Mouse (Mus musculus): ENCODE measurements around the gene Tax1bp3. TPM values are rescaled to one million over a fixed set of nuclear protein-coding genes. Genes with fewer than 3 reads are reported as not detected.

Tax1bp3 gene
- polyA plus RNA-seq, 1 experiment = not detected

DNA sequence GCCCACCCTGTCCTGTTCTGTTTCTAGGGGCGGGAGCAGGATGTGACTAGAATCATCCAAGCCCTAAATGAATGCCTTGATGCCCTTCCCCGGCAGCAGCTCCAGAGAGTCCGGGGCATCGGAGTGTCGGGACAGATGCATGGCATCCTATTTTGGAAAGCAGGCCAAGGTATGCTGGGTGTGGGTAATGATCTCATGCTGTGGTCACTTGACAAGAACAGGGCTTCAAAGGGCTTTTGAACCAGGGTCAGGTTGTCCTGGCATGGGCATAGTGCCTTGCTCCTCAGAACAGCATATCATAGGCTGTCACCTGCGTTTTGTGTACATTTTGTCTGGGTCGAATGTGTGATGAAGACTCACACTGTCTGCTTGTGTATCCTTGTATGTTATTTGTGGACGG is 27.0 kb downstream of the Tax1bp3 start:
- no peak overlapping the region for H3K4me3 ChIP-seq (ENCODE audit: insufficient read depth, low read depth, low read length)
- H3K27ac ChIP-seq (ENCODE audit: insufficient read depth, low read depth, low read length) = no peak overlapping the region
- TF ChIP-seq POLR2A (IDR thresholded peaks at IDR 0.05; ENCODE audit: insufficient read depth, low read depth, low read length) (no peak), CTCF (IDR thresholded peaks at IDR 0.05; ENCODE audit: insufficient read depth, low read depth, low read length) (no peak)
- WGBS = 89% methylated on average over 8 of the region's 8 CpGs
- H3K4me1 ChIP-seq (ENCODE audit: control insufficient read depth, insufficient read depth, low read length) = no peaks in the 10 kb centered on the region; the same call in 1 of the 2 replicates

DNA sequence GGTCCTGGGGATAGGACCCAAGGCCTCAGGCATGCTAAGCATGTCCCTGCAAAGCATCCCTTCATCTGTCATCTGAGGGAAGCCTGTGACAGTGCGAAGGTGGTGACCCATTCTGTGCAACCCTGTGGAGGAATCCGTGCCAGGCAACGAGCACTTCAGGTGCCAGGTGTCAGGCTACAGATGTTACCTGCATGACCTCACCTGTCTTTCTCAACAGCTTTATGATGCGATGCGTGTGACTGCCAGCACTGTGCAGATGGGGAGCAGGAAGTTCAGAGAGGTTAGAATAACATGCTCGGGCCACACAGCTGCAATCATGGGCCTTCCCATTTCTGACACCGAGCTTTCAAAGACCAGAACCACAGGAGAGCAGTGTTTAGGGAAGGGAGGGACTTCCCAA is 28.3 kb downstream of the Tax1bp3 start:
- Histone ChIP-seq H3K4me3 (ENCODE audit: insufficient read depth, low read depth, low read length) (no peak overlapping the region), H3K4me1 (ENCODE audit: control insufficient read depth, insufficient read depth, low read length) (no peaks in the 10 kb centered on the region; the same call in 1 of the 2 replicates), H3K27ac (ENCODE audit: insufficient read depth, low read depth, low read length) (no peak overlapping the region)
- WGBS = 82% methylated on average over 7 of the region's 7 CpGs
- TF ChIP-seq POLR2A (IDR thresholded peaks at IDR 0.05; ENCODE audit: insufficient read depth, low read depth, low read length) (no peak), CTCF (IDR thresholded peaks at IDR 0.05; ENCODE audit: insufficient read depth, low read depth, low read length) (no peak)

DNA sequence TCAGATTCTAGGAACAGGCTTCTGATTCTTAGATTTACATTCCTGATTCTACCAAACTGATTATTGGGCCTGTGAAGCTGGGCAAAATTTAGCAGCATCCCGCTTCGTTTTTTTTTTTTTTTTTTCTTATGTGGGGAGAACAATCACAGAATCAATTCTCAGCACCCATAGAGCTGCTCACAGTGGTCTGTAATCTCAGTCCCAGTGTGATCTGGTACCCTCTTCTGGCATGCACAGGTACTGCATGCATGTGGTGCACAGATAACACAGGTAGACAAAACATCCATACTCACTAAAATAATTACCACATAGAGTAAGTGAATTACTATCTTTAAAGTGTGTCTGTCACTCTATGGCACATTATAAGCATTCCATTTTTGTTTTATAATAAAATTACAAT is 30.7 kb downstream of the Tax1bp3 start:
- Histone ChIP-seq H3K27ac (ENCODE audit: insufficient read depth, low read depth, low read length) (no peak overlapping the region), H3K4me3 (ENCODE audit: insufficient read depth, low read depth, low read length) (no peak overlapping the region), H3K4me1 (ENCODE audit: control insufficient read depth, insufficient read depth, low read length) (no peaks in the 10 kb centered on the region)
- 88% methylated on average over 2 of the region's 2 CpGs for WGBS
- TF ChIP-seq POLR2A (IDR thresholded peaks at IDR 0.05; ENCODE audit: insufficient read depth, low read depth, low read length) (no peak), CTCF (IDR thresholded peaks at IDR 0.05; ENCODE audit: insufficient read depth, low read depth, low read length) (no peak)

DNA sequence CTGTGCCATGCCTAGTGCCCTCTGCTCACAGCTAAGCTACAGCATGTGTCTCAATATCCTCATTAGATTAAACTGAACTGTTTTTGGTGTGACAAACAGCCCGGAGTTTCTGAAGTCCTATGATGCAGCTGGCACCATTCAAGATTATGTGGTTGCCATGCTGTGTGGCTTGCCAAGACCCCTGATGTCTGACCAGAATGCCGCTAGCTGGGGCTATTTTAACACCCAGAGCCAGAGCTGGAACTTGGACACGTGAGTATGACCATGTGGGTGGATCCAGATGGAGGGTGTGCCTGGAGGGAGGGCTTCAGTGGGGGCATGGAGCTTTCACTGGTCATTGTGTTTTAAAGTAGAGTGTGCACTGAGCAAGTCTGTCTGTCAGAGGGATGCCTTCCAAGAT is 37.1 kb downstream of the Tax1bp3 start:
- Histone ChIP-seq H3K4me1 (ENCODE audit: control insufficient read depth, insufficient read depth, low read length) (no peaks in the 10 kb centered on the region), H3K27ac (ENCODE audit: insufficient read depth, low read depth, low read length) (no peak overlapping the region), H3K4me3 (ENCODE audit: insufficient read depth, low read depth, low read length) (no peak overlapping the region)
- TF ChIP-seq POLR2A (IDR thresholded peaks at IDR 0.05; ENCODE audit: insufficient read depth, low read depth, low read length) = no peak
- TF ChIP-seq CTCF (IDR thresholded peaks at IDR 0.05; ENCODE audit: insufficient read depth, low read depth, low read length) = no peak
- WGBS = 50% methylated on average over 3 of the region's 3 CpGs

DNA sequence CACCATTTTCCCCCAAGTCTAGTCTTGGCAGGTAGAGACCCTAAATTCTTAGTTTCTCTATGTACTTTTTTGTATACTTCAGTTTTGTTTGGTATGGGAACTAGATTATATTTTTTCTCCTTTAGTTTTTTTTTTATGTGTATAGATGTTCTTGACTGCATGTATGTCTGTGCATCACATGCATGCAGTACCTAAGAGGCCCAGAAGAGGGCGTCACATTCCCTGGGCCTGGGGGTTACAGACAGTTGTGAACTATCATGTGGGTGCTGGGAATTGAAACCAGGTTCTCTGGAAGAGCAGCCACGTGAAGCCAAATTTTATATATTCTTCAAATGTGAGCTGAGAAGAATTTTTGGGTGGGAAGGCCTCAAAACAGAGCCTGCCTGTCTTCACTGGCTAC is 42.8 kb downstream of the Tax1bp3 start:
- WGBS = 70% methylated on average over 2 of the region's 2 CpGs
- H3K4me1 ChIP-seq (ENCODE audit: control insufficient read depth, insufficient read depth, low read length) = no peaks in the 10 kb centered on the region
- TF ChIP-seq CTCF (IDR thresholded peaks at IDR 0.05; ENCODE audit: insufficient read depth, low read depth, low read length) = no peak
- no peak for TF ChIP-seq POLR2A (IDR thresholded peaks at IDR 0.05; ENCODE audit: insufficient read depth, low read depth, low read length)
- H3K4me3 ChIP-seq (ENCODE audit: insufficient read depth, low read depth, low read length) = no peak overlapping the region
- H3K27ac ChIP-seq (ENCODE audit: insufficient read depth, low read depth, low read length) = no peak overlapping the region

DNA sequence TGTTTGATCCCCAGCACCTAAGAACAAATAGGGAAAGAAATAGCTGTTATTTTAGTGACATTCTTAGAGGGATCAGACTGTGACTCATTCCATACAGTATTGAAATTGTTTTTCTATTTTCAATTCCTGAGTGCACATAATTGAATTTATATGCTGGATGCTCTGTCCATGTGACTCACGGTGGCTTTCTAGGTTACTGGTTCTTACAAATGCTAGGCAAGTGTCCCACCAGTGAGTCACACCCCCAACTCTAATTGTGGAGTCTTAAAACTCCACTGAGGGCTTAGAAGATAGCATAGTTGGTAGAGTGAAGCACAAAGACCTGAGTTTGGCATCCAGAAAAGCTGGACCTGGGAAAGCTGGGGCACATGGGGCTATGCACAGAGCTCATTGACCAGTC is 43.8 kb downstream of the Tax1bp3 start:
- TF ChIP-seq CTCF (IDR thresholded peaks at IDR 0.05; ENCODE audit: insufficient read depth, low read depth, low read length) (no peak), POLR2A (IDR thresholded peaks at IDR 0.05; ENCODE audit: insufficient read depth, low read depth, low read length) (no peak)
- WGBS = 72% methylated on average over 1 of the region's 1 CpGs
- no peak overlapping the region for H3K27ac ChIP-seq (ENCODE audit: insufficient read depth, low read depth, low read length)
- no peak overlapping the region for H3K4me3 ChIP-seq (ENCODE audit: insufficient read depth, low read depth, low read length)
- no peaks in the 10 kb centered on the region for H3K4me1 ChIP-seq (ENCODE audit: control insufficient read depth, insufficient read depth, low read length)

DNA sequence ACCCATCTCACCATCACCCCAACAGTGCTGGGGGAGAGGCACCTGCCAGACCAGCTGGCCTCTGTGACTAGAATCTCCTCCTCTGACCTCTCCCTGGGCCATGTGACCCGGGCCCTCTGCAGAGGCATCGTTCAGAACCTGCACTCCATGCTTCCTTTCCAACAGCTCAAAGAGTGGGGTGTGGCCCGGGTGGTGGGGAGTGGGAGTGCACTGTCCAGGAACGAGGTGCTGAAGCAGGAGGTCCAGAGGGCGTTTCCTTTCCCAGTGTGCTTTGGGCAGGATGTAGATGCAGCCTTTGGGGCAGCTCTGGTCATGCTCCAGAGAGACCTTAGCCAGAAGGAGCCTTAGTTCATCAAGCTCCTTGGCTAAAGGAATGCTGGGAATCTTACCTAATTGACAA is 46.0 kb downstream of the Tax1bp3 start:
- 45% methylated on average over 5 of the region's 5 CpGs for WGBS

DNA sequence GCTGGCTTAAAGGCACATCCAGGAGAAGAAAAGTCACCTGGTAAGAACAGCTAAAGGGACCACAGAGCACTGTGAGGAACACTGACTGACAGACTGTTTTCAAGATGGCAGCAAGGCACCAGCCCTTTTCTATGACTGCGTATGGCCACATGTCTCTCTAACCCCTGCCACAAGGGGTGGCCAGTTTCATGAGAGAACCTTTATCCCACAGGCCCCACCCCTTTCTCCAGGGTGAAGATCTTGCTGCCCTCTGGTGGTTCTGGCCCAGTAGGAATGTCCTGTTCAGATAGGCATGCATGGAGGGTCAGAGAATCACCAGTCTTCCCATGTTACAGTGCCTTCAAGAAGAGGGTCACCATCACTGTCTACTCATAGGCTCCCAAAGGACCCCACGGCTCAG is 47.1 kb downstream of the Tax1bp3 start:
- no peak overlapping the region for H3K4me3 ChIP-seq (ENCODE audit: insufficient read depth, low read depth, low read length)
- no peak overlapping the region for H3K27ac ChIP-seq (ENCODE audit: insufficient read depth, low read depth, low read length)
- no peak for TF ChIP-seq CTCF (IDR thresholded peaks at IDR 0.05; ENCODE audit: insufficient read depth, low read depth, low read length)
- TF ChIP-seq POLR2A (IDR thresholded peaks at IDR 0.05; ENCODE audit: insufficient read depth, low read depth, low read length) = no peak
- no peaks in the 10 kb centered on the region for H3K4me1 ChIP-seq (ENCODE audit: control insufficient read depth, insufficient read depth, low read length)
- WGBS = 80% methylated on average over 2 of the region's 2 CpGs

More for the DNA sequence above, 46.0 kb downstream of the Tax1bp3 start:
- Histone ChIP-seq H3K4me1 (ENCODE audit: control insufficient read depth, insufficient read depth, low read length) (no peaks in the 10 kb centered on the region), H3K27ac (ENCODE audit: insufficient read depth, low read depth, low read length) (no peak overlapping the region), H3K4me3 (ENCODE audit: insufficient read depth, low read depth, low read length) (no peak overlapping the region)
- TF ChIP-seq POLR2A (IDR thresholded peaks at IDR 0.05; ENCODE audit: insufficient read depth, low read depth, low read length) (no peak), CTCF (IDR thresholded peaks at IDR 0.05; ENCODE audit: insufficient read depth, low read depth, low read length) (no peak)

DNA sequence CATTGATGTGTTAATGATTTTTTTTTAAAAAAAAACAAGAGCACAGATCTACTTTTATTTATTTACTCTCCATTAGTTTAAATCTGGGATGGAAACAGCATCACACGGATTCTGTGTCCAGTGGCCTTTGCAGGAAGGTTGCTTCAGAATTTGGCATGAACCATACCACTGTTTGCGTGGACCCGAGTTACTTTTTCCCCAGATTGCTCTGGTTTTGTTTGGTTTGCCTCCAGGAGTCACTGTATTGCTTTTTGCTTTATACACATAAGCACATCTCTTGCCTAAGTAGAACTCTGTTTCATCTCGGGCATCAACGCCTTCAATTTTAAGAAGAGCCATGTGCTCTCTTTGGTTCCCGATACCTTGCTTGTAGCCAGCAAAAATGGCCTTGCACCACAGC is 49.0 kb downstream of the Tax1bp3 start:
- WGBS = 90% methylated on average over 6 of the region's 6 CpGs

DNA sequence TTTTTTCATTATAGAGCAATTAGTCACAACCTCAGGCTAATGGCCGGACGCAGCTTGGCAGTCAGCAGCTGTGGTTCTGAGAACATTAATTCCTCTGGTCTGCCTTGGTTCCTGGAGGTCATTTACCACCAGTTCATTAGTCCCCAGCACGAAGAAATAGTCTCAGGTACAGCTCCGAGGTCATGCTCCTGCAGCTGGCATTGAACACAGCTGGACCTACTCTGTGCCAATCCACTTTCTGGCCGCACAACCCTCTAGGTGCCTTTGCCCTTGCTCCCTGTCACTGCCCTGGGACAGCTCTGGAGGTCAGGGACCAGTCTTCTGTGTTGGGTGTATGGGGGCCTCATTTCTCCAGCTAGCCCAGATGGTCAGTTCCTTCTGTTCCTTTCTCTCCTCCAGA is 52.0 kb downstream of the Tax1bp3 start:
- Histone ChIP-seq H3K4me3 (ENCODE audit: insufficient read depth, low read depth, low read length) (no peak overlapping the region), H3K27ac (ENCODE audit: insufficient read depth, low read depth, low read length) (no peak overlapping the region), H3K4me1 (ENCODE audit: control insufficient read depth, insufficient read depth, low read length) (no peaks in the 10 kb centered on the region)
- no peak for TF ChIP-seq POLR2A (IDR thresholded peaks at IDR 0.05; ENCODE audit: insufficient read depth, low read depth, low read length)
- no peak for TF ChIP-seq CTCF (IDR thresholded peaks at IDR 0.05; ENCODE audit: insufficient read depth, low read depth, low read length)
- WGBS = 84% methylated on average over 5 of the region's 5 CpGs

More for the DNA sequence above, 49.0 kb downstream of the Tax1bp3 start:
- Histone ChIP-seq H3K27ac (ENCODE audit: insufficient read depth, low read depth, low read length) (no peak overlapping the region), H3K4me1 (ENCODE audit: control insufficient read depth, insufficient read depth, low read length) (no peaks in the 10 kb centered on the region), H3K4me3 (ENCODE audit: insufficient read depth, low read depth, low read length) (no peak overlapping the region)
- no peak for TF ChIP-seq CTCF (IDR thresholded peaks at IDR 0.05; ENCODE audit: insufficient read depth, low read depth, low read length)
- TF ChIP-seq POLR2A (IDR thresholded peaks at IDR 0.05; ENCODE audit: insufficient read depth, low read depth, low read length) = no peak
